Mouse (Mus musculus) limb, embryonic 11.5 days (tissue): ENCODE measurements at regions not wholly inside any gene's neighbourhood (a gene's known extent, or its start where the extent isn't known, plus 50 kb on each side); places are given as distances from the start of the nearest gene placed in this dataset.

Experiments
- ATAC-seq: fragments of 200-750 bp; cut with Nextera tagmentation; 2 replicates; pipeline ENCODE4 v1.8.0; 2017; ENCODE audit warnings: low read depth; ENCODE audit not compliant: insufficient number of reproducible peaks, low FRiP score, low TSS enrichment
- DNase-seq: peaks from one replicate; pipeline ENCODE4 v3.0.0-alpha.2; 2015; ENCODE audit warnings: low spot score
- H3K27ac ChIP-seq: fragments of 300-500 bp; sonication (generic); replicated peaks from 2 replicates; pipeline ENCODE4 v1.5.1; 2014; ENCODE audit warnings: low read depth, mild to moderate bottlenecking, low read length
- H3K27me3 ChIP-seq: fragments of 300-500 bp; sonication (generic); 2 replicates; pipeline ENCODE4 v1.6.1; 2014; ENCODE audit warnings: mild to moderate bottlenecking, low read length, mixed read lengths; ENCODE audit not compliant: control insufficient read depth, insufficient read depth
- H3K36me3 ChIP-seq: fragments of 300-500 bp; sonication (generic); 2 replicates; pipeline ENCODE4 v1.6.1; 2014; ENCODE audit warnings: mild to moderate bottlenecking, low read length, moderate library complexity, mixed read lengths; ENCODE audit not compliant: control insufficient read depth, insufficient read depth
- H3K4me1 ChIP-seq: fragments of 300-500 bp; sonication (generic); 2 replicates; pipeline ENCODE4 v1.6.1; 2014; ENCODE audit warnings: low read length, mixed read lengths; ENCODE audit not compliant: control insufficient read depth, insufficient read depth
- H3K4me2 ChIP-seq: fragments of 300-500 bp; sonication (generic); 2 replicates; pipeline ENCODE4 v1.6.1; 2014; ENCODE audit warnings: low read depth, mild to moderate bottlenecking, moderate library complexity; ENCODE audit not compliant: severe bottlenecking
- H3K4me3 ChIP-seq: fragments of 300-500 bp; sonication (generic); 2 replicates; pipeline ENCODE4 v1.5.1; 2014; ENCODE audit warnings: low read depth, low read length
- H3K9ac ChIP-seq: fragments of 300-500 bp; sonication (generic); 2 replicates; pipeline ENCODE4 v1.6.1; 2014; ENCODE audit warnings: mild to moderate bottlenecking, low read length
- H3K9me3 ChIP-seq: fragments of 300-500 bp; sonication (generic); 2 replicates; pipeline ENCODE4 v1.6.1; 2016; ENCODE audit warnings: low read length; ENCODE audit not compliant: control insufficient read depth
- WGBS: fragments of 180-500 bp; shearing (Covaris S2); extraction: QIAGEN DNeasy Blood & Tissue Kit; methylation state at CpG from one replicate; pipeline ENCODE4 v1.1.7; 2014; 5-methylcytosine and 5-hydroxymethylcytosine counted together

DNA sequence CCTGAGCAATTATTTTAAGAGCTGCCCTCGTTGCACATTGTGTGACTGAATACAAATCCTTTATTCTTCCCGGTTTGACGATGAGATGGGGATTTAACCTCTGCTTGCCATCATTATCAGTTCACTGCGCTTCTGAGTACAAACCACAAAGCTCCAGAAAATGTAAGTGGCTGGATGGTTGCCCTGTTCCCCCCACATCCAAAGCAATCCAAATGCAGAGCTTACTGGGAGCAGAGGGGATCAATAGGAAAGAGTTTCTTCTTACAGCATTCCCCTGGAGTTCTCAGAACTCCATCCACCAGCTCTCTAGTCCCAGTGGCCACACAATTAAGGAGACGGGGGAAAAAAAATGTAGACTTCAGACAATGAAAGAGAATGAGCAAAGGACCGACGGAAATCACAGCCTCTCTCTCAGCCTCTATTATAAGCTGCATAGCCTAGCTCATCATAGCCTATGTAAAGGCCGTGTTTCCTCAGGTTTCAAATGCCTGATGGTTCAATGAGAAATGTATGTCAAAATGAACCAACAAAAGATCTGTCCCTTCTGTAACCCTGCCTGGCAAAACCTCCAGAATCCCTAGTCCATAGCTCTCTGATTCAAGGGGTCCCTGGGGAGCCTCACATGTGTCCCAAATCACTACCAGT is 191.4 kb downstream of the Lmo4 start:
- H3K4me3 ChIP-seq: no peak overlapping the region
- no peak overlapping the region for H3K9ac ChIP-seq
- no peak overlapping the region for H3K27ac ChIP-seq
- ATAC-seq (no peak), DNase-seq (no peak)
- no peak overlapping the region for H3K4me2 ChIP-seq
- 70% methylated on average over 8 of the region's 8 CpGs for WGBS
- H3K4me1 ChIP-seq: peaks cover 10% of the 10 kb centered on the region
- H3K36me3 ChIP-seq: no peaks in the 10 kb centered on the region
- H3K27me3 ChIP-seq: no peaks in the 10 kb centered on the region
- no peaks in the 10 kb centered on the region for H3K9me3 ChIP-seq

DNA sequence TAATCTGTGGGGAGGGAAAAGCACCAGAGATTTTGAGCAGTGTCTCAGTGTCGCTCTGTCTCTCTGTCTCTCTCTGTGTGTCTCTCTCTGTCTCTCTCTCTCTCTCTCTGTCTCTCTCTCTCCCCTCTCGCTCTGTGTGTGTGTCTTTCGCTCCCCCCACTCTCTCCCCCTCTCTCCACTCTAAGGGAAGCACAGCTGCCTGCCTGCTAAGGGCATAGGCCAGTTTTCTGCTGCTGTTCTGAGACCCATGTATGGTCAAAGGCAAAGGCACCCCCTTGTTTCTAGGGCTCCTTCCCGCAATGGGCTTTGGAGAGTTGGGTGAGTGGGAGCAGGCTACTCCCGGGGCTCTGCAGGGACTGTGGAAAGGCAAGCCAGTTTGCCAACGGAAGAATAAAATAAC is 192.2 kb downstream of the Lmo4 start:
- no peak for DNase-seq
- no peak overlapping the region for H3K27ac ChIP-seq
- no peak overlapping the region for H3K4me3 ChIP-seq
- no peaks in the 10 kb centered on the region for H3K27me3 ChIP-seq
- no peaks in the 10 kb centered on the region for H3K36me3 ChIP-seq
- WGBS: 42% methylated on average over 6 of the region's 6 CpGs
- peaks cover 10% of the 10 kb centered on the region for H3K4me1 ChIP-seq
- H3K4me2 ChIP-seq: no peak overlapping the region
- no peak overlapping the region for H3K9ac ChIP-seq
- H3K9me3 ChIP-seq: no peaks in the 10 kb centered on the region
- ATAC-seq: peak; percentile 52; the same call in 1 of the 2 replicates

DNA sequence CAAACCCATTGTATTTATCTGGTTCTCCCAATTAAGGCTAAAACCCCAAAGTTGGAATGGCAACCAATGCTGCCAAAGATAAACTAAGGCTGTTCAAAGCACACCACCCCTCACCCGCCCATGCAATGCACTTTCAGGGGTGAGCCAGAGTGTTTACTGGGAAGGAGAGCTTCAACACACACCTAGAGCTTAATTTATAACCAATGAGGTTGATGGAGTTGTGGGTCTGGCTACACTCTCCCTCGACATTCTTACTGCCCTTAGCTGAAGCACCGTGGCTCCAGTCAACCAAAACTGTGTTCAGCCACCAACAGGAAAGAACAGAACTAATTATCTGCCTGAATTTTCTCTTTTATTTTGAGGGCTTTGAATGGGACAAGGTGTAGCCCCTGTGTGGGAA is 192.8 kb downstream of the Lmo4 start:
- H3K27me3 ChIP-seq: no peaks in the 10 kb centered on the region
- no peak overlapping the region for H3K4me3 ChIP-seq
- H3K9ac ChIP-seq: no peak overlapping the region
- H3K9me3 ChIP-seq: no peaks in the 10 kb centered on the region
- H3K27ac ChIP-seq: no peak overlapping the region
- WGBS: 24% methylated on average over 3 of the region's 3 CpGs
- no peaks in the 10 kb centered on the region for H3K36me3 ChIP-seq
- no peak for DNase-seq
- peaks cover 10% of the 10 kb centered on the region for H3K4me1 ChIP-seq
- no peak for ATAC-seq
- H3K4me2 ChIP-seq: no peak overlapping the region

DNA sequence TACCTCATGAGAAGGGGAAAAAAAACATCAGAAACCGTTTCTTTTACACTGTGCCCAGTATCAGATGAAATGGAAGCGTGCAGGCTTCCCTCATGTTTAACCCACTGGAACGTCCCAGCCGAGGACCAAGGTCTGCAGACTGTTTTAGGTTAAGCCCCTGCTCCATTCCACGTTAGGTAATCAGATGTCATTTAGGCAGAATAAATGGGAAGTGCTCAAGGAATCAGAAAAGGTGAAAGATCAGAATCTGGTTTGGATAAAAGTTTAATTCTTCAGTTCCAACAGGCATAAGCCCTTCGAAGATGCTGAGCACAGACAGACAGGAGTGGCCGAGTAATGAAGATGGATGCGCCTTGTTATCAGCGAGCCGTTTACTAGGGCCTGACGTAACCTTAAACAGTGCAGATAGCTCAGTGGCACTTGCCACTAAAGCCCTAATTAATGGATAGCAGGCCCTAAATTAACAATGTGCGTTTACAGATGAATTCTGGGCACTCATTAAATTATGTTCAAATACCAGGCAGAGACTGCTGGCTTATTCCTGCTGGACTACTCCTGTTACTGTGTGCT is 193.5 kb downstream of the Lmo4 start:
- H3K4me3 ChIP-seq: no peak overlapping the region
- H3K9me3 ChIP-seq: no peaks in the 10 kb centered on the region
- H3K9ac ChIP-seq: no peak overlapping the region
- no peaks in the 10 kb centered on the region for H3K27me3 ChIP-seq
- no peaks in the 10 kb centered on the region for H3K36me3 ChIP-seq
- H3K4me2 ChIP-seq: no peak overlapping the region
- DNase-seq (peak; percentile 45), ATAC-seq (peak; percentile 55; the same call in 1 of the 2 replicates)
- H3K4me1 ChIP-seq: peaks cover 10% of the 10 kb centered on the region
- H3K27ac ChIP-seq: no peak overlapping the region
- 8% methylated on average over 12 of the region's 12 CpGs for WGBS

DNA sequence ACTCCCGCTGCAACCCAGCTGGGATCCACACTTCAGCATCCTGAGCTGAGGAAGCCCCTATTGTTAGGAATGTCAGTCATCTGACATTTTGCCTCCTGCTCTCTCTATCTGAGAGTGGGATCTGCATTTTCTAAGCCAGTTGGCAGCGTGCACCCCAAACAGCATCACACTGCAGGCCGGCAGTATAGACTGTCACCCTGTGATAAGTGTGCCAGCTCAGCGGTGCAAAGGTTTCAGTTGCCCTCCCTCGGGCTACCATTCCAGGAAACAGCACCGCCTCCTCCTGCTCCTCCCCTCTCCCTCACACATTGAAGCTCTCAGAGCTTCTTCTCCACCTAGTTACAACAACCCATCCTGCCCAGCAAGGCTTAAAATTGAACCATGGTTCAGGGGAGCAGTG is 194.5 kb downstream of the Lmo4 start:
- no peaks in the 10 kb centered on the region for H3K9me3 ChIP-seq
- no peak overlapping the region for H3K4me2 ChIP-seq
- no peak overlapping the region for H3K9ac ChIP-seq
- H3K27me3 ChIP-seq: no peaks in the 10 kb centered on the region
- no peaks in the 10 kb centered on the region for H3K36me3 ChIP-seq
- peaks cover 10% of the 10 kb centered on the region for H3K4me1 ChIP-seq
- no peak overlapping the region for H3K4me3 ChIP-seq
- DNase-seq: no peak
- WGBS: 20% methylated on average over 6 of the region's 6 CpGs
- ATAC-seq: 0 out of 2 replicates have a peak, but pooled peaks have one; percentile 18
- H3K27ac ChIP-seq: no peak overlapping the region

DNA sequence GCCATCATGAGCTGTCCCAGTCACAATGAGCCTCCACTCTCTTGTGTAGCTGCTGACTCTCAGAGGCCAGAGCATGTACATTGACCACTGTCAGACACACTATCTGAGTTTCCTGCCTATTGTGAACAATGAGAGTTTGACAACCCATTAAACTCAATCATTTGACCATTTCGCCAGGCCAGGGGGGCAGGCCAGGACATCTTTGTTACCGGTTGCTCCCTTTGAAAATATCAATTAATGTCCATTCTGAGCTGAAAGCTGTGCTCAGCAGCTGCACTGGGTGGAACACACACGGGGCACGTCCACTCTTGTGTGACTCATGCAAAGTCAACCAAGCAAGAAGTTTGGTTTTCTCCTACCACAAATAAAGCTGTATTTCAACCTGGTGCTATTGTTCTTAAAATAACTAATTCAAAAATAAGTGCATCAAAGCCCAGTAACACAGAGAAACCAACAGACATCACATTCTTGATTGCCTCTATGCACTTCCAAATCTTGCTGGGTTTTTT is 197.9 kb downstream of the Lmo4 start:
- no peak overlapping the region for H3K4me2 ChIP-seq
- H3K36me3 ChIP-seq: no peaks in the 10 kb centered on the region
- no peak overlapping the region for H3K4me3 ChIP-seq
- 76% methylated on average over 4 of the region's 4 CpGs for WGBS
- no peaks in the 10 kb centered on the region for H3K27me3 ChIP-seq
- no peak overlapping the region for H3K27ac ChIP-seq
- no peaks in the 10 kb centered on the region for H3K9me3 ChIP-seq
- DNase-seq (no peak), ATAC-seq (no peak)
- H3K9ac ChIP-seq: no peak overlapping the region
- H3K4me1 ChIP-seq: 0 out of 2 replicates have a peak, but pooled peaks cover 4% of the 10 kb centered on the region

DNA sequence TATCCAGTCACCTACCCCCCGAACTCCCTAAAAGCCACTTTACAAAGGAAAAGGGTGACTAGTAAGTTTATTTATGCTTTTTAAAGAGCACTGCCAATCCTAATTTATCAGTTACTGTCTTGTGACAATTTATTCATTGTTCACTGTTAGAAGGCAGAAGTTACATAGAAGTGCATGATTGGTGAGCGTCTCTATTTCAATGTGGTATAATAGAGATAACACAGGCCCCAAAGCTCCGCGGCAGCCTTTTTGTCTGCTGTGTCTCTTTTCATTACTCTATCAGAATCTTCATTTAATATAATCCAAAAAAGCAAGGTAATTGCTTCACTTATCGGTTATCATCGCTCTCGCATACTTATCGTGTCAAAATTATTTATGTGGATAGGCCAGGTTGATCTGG is 207.1 kb downstream of the Lmo4 start:
- H3K27ac ChIP-seq: no peak overlapping the region
- no peaks in the 10 kb centered on the region for H3K9me3 ChIP-seq
- no peak for DNase-seq
- H3K4me2 ChIP-seq: no peak overlapping the region
- 93% methylated on average over 8 of the region's 8 CpGs for WGBS
- no peak for ATAC-seq
- H3K4me1 ChIP-seq: no peaks in the 10 kb centered on the region
- H3K27me3 ChIP-seq: no peaks in the 10 kb centered on the region
- H3K36me3 ChIP-seq: no peaks in the 10 kb centered on the region
- no peak overlapping the region for H3K9ac ChIP-seq
- H3K4me3 ChIP-seq: no peak overlapping the region

DNA sequence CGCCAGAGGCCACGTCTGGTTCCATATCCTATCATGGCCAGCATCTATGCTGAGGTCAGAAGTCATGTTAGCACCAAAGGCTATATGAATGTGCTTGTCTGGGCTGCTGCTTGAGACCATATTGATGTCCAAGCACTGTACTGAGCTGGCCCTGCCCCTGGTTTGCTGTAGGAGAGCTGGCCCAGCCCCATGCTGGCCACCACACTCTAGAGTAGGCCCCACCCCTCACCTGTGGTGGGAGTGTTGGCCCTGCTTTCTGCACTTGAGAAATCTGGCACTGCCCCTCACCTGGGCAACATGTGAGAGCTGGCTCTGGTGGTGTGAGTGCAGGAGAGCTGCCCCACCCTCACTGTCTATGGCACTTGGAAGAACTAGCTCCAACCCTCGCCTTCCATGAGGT is 210.0 kb downstream of the Lmo4 start:
- no peak overlapping the region for H3K4me2 ChIP-seq
- no peaks in the 10 kb centered on the region for H3K9me3 ChIP-seq
- no peaks in the 10 kb centered on the region for H3K36me3 ChIP-seq
- no peaks in the 10 kb centered on the region for H3K27me3 ChIP-seq
- H3K4me3 ChIP-seq: no peak overlapping the region
- H3K27ac ChIP-seq: no peak overlapping the region
- no peak for DNase-seq
- no peak overlapping the region for H3K9ac ChIP-seq
- H3K4me1 ChIP-seq: no peaks in the 10 kb centered on the region
- no peak for ATAC-seq
- 88% methylated on average over 3 of the region's 3 CpGs for WGBS
